Mouse (Mus musculus): ENCODE results near the gene Slc6a6.

The Slc6a6 gene

DNA sequence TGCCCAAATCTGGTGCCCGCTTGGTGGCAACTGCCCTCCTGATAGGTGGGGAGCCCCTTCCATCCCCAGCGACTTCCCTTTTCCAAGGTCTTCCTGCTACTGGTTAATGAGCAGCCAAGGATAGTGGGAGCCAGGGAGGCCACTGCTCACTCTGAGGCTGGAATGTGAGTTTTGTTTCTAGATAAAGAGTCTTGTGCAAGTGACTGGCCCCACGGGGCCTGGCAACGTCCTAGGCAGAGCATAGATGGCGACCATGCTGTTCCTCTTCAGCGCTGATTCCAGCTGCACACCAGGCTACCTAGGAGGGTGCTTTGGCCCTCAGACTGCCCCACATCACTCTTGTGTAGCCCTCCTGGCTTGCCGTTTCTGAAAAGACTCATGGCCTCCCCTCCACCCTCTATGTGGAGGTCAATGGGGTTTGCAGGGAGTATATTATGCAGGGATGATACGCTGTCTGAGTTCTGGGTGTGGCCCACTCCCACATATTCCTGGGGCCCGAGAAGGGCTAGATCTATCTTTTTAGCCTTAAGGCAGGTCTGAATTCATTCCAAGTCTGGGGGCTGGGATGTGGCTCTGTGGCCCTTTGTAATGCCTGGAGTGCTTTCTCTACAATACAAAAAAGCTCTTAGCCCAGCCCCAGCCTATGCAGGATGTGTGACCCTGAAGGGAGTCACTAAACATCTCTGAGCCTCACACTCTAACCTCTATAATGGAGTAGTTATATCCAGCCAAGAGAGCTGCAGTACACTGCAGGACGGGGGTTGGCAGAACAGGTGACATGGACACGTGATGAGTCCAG, 17.2 kb downstream of the Slc6a6 start:
- no peak for DNase-seq (ENCODE audit: low spot score in 2 of 2)

DNA sequence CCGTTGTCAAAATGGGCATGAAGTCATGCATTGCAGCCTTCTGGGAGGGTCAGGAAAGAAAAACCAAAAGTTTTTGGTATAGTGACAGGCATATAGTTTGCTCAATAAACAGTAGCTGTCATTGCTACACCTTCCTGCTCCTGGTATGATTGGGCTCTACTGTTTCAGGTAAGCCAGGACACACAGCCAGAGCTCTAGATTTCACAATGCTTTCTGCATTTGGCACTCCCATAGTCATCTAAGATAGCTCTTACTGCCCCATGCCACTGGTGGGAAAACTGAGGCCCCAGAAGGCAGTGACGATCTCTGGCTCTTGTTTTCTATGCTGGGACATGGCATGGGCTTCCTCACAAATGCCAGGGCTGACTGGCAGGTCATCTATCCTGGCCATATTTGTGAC, 19.6 kb downstream of the Slc6a6 start:
- no peak for DNase-seq (ENCODE audit: low spot score in 2 of 2)

DNA sequence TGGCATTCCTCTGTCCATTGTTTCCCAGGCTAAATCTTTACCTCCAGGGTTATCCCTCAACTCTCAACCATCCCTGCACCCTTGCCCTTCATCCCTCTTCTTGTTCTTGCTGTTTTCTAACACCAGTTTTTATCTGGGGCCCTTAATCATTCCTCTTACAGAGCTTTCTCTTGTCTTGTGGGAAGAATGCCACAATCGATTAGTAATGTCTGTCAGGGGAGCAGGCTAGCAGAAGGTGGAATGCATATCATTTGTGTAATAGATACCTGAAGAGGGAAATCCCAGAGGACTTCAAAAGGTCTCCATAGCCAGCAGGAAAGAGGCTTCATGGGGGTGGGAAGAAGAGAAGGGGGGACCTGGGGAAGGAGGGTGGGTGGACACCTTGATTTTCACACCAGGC, 20.6 kb downstream of the Slc6a6 start:
- no peak for DNase-seq (ENCODE audit: low spot score in 2 of 2)

DNA sequence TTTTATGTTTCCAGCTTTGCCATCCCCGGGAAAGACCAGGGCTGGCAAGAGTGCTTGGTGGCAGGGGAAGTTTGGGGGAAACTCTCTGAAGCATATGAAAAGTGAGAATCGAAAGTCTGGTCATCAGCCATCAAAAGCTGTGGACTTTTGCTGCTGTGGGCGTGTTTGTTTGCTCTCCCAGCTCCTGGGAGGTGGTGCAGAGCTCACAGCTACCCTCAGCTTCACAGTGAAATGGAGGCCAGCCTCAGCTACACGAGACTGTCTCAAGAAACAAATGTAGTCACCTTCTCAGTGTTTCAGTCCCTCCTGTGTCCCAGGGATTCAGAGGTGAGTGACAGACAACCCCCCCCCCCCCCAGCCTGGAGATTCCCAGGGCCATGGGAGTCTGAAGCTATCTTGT, 21.8 kb downstream of the Slc6a6 start:
- DNase-seq (ENCODE audit: low spot score in 2 of 2): no peak

DNA sequence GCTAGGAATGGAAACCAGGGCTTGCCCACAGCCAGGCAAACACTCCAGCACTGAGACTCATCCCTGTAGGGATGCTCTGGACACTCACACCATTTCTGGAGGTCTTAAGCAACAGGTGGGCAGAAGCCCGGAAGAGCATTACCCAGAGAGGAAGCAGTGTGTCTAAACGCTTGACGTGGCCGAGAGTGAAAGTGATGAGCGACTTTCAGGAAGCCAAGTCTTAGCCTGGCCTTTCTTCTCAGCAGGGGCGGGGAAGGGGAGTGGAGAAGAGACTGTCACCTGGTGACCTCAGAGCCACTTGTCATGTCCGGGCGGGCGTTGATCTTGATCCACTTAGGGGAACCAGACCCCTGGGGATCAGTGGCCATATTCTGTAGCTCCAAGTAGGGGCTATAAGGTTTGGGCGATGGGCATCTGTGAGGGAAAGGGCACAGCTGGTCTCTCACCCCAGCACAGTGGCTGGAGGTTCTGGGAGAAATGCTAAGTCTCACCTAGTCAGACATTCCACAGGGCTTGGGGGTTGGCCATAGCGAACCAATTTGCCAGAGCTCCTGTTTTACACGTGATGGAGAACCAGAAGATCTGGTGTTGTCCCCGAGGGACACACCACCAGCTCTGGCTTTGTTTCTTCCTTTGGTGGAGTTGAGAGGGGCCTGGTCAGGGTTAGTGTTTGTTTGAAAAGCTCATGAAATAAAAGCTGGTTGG, 22.4 kb downstream of the Slc6a6 start:
- no peak for DNase-seq (ENCODE audit: low spot score in 2 of 2)

DNA sequence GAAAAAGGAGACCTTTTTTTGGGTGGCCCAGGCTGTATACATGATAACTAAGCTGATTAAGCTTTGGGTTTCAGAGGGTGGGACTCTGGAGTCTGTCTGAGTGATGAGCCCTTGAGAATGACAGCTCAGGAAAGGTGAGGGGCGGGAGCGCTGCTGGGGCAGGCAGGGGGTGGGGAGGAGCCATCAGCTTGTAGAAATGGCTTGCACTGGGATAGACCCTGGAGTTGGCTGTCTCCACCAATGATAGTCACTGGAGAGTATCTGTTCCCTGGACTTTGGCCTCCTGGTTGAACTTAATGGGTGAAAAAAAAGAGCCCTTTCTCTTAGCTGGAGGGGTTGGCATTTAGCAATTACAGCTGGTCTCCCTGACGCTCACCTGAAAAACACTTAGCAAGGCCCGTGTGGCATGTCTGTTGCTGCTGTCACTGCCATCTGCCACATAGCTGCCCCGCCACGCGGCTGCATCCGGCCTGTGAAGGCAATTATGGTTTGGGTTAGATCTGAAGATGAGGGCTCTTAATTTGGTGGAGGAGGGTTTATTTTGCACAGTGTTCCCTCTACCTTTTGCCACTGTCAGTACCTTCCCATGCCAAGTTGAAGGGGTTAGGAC, 23.5 kb downstream of the Slc6a6 start:
- DNase-seq (ENCODE audit: low spot score in 2 of 2): no peak

DNA sequence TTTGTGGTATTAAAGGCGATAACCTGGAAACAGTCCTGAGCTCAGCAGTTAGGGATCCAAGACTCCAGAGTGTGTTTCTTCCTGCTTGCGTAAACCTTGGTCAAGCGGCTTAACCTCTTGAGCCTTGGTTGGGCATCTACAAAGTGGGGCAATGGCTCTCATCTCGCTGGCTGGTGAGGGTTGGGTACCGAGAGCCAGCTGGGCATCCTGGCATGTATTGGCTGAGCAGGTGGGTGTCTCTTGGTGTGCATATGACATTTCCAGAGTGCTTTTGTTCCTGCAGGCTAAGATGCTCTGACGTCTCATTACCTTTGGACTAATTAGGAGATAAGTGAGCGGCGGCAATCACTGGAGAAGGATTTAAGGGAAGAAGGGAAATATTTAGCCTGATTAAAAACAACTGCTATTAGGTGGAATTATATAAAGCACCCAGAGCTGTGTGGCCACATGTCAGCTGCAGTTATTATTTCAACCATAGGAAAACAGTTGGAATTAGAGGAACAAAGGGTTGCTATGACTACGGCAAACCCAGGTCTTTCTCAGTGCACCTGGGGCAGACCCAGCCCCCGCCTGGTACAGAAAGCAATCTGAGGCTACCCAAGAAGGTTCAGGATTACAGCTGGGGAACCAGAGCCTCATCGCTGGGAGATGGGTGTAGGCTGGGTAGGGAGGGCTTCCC, 24.2 kb downstream of the Slc6a6 start:
- DNase-seq (ENCODE audit: low spot score in 2 of 2): no peak

DNA sequence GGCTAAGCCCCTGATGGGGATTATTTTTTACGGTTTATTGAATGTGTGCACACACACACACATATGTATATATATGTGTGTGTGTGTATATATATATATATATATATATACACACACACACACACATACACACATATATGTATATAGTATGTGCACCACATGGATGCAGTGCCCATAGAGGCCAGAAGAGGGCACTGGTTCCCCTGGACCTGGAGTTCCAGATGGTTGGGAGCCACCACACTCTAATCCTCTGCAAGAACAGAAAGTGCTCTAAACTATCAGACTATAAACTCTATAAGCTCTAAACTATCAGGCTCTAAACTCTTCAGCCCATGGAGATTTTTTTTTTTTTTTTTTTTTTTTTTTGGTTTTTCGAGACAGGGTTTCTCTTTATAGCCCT, 25.1 kb downstream of the Slc6a6 start:
- no peak for DNase-seq (ENCODE audit: low spot score in 2 of 2)

DNA sequence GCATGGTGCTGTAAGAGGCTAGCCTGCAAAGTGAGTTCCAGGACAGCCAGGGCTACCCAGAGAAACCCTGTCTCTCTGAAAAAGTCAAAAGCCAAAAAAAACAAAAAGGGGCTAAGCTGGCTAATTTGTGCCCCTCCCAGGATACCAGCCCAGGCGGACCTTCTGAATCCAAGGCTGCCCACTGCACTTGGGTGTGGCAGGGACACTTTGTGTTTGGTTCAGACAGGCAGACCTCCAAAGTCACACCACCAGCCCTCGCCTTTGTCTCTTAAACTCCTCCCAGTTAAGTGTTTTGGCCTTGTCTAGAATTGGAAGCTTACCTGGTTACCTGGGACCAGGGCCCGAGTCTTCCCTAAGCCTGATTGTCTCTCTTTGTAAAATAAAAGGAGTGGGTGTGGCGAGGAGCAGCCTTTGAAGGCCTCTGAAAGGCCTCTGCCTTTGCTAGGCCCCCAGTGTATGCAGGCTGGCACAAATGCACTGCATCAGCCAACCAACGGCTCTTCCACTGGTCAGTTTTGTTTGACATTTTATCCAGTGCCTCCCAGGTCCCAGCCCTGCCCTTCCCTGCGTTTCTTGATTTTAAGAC, 26.6 kb downstream of the Slc6a6 start:
- no peak for DNase-seq (ENCODE audit: low spot score in 2 of 2)

DNA sequence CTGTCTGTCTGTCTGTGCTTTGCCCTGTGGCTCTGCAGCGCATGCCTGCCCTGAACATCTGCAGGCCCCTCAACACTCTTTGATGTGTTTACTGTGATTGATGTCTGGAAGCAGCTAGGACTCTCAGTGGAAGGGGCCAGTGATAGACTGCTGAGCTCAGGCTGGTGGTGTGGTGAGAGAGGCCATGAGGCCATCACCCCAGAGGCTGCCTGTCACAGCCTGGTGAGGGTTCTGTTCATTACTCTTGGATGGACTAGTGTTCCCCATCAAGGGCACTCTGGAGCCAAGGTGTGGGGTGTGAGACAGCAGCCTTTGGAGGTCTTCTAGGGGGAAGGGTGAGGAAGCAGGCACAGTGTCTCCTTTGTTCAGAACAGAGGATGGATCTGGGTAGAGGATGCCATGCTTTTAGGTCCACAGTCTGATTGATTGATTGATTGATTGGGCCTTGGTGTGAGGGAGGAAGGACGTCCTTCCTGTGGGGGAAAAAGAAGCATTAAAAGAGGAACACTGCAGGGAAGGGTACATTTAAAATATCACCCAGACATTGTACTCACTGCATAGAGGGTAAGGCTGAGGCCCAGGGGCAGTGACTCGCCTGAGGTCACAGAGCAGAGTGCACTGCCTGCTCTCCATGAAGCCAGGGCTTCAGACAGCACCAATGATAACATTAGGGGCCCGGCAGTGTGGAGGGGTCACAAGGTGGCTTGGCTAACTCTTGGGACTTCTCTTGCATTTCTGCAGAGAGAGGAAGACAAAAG, 28.4 kb downstream of the Slc6a6 start:
- DNase-seq (ENCODE audit: low spot score in 2 of 2): no peak

DNA sequence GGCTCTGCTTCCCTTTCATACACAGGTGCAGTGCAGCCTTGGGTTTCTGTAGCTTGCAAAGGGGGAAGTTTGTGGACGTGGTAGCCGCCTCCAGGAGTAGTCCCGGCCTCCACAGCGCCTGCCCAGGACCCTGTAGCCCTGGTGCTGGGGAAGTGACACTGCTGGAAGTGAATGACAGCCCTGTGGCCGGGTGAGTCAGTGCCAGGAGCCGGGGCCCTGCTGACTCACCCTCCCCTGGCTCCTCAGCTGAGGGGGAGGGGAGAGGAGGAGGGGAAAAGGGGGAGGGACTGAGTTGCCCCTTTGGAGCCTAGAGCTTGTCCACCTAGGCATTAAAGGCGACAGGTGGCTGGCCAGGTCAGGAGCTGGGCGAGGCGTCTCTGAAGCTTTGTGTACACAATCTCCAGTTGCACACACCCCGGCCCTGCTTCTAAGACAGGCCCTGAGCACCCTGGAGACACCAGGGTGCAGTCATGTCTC, 29.0 kb downstream of the Slc6a6 start:
- peak in 1 of 2 experiments; percentile 69 for DNase-seq (ENCODE audit: low spot score in 2 of 2)

DNA sequence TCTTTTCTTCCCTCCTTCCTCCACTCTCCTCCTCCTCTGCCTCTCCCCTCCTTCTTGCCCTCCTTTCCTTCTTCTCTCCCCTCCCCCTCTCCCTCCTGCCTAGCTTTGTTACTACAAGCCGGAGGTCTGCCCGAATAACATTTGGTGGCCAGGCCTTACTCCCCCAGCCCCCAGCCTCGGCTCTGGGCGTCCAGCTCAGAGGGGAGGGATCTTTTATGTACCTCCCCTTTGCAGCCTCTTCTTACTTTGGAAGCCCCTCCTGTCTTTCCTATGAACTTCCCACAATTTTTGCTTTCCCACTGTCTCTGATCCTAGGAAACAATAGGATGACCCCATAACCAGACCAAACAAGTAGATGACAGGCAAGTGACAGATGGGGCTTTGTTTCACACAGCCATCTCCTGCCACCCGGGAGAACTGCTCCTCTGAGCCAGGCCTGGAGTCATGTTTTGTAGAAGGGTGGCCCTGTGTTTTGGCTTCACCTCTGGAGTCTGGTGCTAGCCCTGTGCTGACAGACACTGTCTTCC, 29.6 kb downstream of the Slc6a6 start:
- DNase-seq (ENCODE audit: low spot score in 2 of 2): no peak

DNA sequence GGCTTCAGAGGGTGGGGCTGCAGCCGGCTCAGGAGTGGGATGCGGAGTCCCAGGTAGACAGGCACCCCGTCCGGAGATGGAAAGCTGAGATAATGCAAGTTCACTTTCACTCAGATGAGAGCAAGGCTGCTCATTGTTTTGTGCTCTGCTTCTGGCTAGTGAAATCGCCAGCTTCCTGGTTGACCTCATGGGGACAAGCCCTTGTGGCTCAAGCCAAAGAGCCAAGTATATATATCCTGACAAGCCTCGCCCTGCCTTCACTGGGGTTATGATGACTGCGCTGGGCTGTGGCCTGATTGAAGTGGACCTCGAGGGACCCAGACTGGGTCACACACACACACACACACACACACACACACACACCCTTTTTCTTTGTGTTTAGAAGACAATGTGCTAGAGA, 31.2 kb downstream of the Slc6a6 start:
- no peak for DNase-seq (ENCODE audit: low spot score in 2 of 2)

DNA sequence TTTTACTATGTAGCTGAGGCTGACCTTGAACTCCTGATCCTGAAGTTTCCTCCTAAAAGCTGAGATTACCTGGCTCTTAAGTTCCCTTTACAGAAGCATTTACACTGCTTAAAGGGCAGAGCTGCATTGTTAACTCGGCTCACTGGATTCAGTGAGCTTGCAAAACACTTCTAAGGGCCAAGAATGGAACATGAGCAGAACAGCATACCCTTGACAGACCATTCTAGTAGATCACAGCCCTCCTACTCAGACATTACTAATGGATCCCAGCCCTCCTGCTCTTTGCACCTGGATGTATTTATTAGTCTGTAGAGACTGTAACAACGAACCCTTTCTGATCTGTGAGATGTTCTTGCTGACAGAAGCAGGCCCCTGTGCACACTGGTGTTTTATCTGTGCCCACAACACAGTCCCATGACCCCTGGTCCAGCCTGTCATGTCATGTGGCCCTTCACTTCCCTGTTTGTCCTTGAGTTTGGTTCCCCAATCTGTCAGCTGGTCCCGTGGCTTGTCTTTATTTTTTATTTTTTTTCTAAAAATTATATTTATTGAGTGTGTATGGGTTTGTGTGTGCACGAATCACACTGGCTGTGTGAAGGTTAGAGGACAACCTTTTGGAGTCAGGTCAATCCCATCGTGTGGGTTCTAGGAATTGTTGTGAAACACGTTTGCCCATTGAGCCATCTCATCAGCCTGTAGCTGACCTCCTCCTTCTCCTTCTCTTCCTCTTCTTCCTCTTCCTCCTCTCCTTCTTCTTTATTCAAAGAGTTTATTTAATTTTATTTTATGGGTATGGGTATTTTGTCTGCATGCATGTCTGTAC, 32.3 kb downstream of the Slc6a6 start:
- no peak for DNase-seq (ENCODE audit: low spot score in 2 of 2)

DNA sequence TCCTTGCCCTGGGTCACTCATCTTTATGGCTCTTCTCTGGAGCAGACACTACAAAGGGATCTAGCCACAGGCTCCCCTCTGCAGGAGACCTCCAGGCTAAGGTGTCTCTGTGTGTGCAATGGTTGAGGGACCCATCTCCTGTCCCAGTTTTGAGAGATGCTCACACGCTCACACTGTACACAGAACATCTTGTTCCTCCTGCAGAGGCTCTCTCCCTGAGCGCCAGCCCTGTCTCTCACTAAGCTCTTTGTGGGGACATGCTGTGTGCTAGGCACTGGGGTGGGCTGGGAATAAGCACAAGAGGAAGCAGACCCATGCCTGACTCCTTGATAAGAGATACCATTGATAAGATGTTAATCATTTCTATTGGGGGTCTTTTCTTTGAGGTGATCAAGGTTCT, 34.2 kb downstream of the Slc6a6 start:
- no peak for DNase-seq (ENCODE audit: low spot score in 2 of 2)

DNA sequence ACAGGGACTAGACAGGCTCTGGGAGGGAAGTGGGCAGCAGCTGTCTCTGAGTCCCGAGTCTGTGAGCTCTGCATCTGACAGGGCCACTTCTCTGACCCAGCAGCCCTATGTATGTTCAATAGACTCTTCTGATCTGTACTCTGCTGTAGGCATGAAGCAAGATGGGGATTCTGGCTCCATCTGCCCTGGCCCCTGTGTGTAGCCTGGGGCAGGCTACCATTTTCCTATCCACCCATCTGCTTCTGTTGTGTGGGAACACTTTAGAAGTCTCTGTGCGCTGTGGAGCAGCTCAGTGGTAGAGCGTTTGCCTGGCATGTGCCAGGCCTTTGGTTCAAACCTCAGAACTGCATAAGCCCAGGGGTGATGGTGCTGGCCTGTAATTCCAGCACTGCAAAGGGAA, 34.8 kb downstream of the Slc6a6 start:
- DNase-seq (ENCODE audit: low spot score in 2 of 2): no peak

DNA sequence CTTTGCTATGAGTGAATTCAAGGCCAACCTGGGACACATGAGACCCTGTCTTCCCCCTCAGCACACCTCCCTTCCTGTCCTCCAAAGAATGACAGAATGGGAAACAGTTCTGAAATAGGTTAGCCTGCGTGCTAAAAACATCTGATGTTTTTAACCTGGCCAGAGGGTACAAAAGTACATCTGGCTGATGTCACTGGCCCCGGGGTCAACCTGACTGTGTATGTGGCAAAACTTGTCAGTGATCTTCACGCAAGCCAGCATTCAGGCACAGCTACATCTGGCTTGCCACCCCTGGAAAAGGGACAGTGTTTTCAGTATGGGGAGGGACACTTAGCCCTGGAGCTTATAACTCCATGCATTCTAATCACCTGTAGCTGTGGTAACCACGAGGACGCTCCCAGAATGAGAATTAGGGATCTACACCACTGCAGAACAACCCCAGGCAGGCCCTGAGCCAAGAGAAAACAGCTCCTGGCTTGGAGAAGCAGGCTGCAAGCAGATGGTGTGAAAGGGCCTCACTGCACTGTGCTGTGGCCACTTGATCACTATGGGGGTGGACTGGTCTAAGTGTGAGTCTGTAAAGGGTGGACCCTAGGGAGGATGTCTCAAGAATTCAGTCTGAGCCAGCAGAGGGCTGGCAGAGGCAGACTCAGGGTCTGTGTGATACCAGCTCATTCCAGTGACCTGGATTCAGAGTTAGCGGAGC, 35.3 kb downstream of the Slc6a6 start:
- peak in 1 of 2 experiments; percentile 75 for DNase-seq (ENCODE audit: low spot score in 2 of 2)

DNA sequence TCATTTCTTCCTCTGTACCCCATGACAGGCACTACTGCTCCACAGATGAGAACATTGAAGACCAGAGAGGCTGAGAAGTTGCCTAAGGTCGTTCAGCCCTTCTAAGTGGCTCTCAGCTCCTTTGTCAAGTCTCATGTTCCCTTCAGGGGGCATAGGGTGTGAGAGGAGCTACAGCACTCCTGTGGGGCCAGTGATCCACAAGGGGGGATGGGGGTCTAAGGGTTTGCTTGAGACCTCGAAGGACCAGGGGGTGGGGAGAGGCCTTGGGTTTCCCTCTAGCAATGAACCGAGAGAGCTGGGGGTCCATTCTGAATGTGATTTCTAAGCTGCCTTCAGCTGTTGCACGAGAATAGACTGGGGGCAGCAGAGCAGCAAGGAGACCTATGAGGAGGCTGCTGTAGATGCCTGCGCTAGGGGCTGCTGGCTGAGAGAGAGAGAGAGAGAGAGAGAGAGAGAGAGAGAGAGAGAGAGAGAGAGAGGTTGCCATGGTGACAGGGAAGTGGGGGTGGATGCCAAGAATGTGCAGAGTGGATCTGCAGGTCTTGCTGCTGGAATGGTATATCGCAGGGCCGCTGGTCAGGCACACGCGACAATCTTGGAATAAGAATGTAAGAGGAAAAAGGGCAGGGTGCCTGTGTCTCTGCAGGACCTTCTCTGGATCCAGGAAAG, 36.1 kb downstream of the Slc6a6 start:
- DNase-seq (ENCODE audit: low spot score in 2 of 2): peak in 1 of 2 experiments; percentile 70
